Mouse (Mus musculus) C3H10T1/2 (cell line): ENCODE data around the gene Fam198b. TPM values are rescaled to one million over a fixed set of nuclear protein-coding genes. Genes with fewer than 3 reads are reported as not detected.

Experiments used
- polyA plus RNA-seq, 2 experiments: library from polyadenylated mRNA; unstranded; fragments of >200 nt; fragmentation: generic; extraction: Trizol; gene quantifications; one replicate each; pipeline ENCODE4 v1.2.1; 2012; ENCODE audit warnings: missing spikeins in 2 of 2

Gene Fam198b
- 1 to 10 TPM; 2.0 to 3.1 TPM for polyA plus RNA-seq

DNA sequence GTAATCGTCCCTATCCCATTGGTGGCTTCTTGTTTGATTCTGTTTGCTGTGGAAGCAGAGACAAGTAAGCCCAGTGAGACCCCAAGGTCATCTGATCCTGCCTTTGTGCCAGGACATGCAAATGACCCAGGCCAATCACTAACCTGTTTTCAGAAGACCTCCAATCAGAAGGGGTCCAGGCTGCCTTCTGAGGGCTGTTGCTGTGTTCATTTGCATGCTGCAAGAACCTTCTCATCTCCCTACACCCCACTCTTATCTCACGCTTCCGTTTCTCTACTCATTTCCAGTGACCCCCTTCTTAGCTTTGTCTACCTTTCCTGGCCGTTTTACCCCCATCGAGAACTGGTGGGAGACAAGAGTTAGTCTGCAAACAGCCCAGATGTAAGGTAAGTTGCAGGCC is at the start of gene Fam198b:
Fam198b (plus strand) TSS at position 229 of the 400 bp plus-strand sequence.

DNA sequence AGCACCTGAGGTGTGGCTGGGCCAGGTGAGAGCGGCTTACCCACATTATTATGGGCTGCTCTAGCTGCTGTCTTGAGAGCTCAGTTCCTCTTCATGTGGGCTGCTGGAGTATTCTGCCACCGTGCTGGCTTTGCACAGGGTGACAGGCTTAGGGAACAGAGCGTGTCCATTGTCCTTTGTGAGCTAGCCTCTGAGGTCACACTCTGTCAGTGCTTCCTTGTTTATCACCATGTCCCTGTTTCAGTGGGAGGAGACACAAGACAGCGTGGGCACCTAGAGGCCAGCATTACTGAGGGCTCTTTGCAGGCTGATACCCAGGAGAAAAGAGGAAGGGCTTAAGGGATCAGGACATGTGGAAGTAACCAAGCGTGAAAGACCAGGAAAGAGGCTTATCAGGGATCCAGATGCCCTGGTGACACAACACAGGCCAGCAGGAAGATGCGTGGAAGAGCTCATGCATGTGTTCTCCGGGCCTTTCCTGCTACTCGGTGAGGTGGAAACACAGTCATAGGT is 31.6 kb upstream of the Fam198b start, which contains the start of gene Tmem144:
Tmem144 (minus strand) TSS at position 120 of the 513 bp plus-strand sequence.

Other genes starting within 250 kb of the Fam198b start
- gene Rxfp1, start 146.7 kb upstream of the Fam198b start, polyA plus RNA-seq, result not detected
- under 1 TPM; 0.33 to 0.54 TPM for gene Tmem144, start 31.8 kb upstream of the Fam198b start, polyA plus RNA-seq